Mouse (Mus musculus) kidney, embryonic 16.5 days (tissue): ENCODE data around the gene Szrd1. TPM values are rescaled to one million over a fixed set of nuclear protein-coding genes. Genes with fewer than 3 reads are reported as not detected.

ENCODE experiments used
- ATAC-seq: fragments of 200-750 bp; cut with Nextera tagmentation; 2 replicates; pipeline ENCODE4 v1.8.0; 2017; ENCODE audit warnings: moderate TSS enrichment; ENCODE audit not compliant: low FRiP score, low TSS enrichment
- H3K27ac ChIP-seq: fragments of 300-500 bp; sonication (generic); 2 replicates; pipeline ENCODE4 v1.5.1; 2014; ENCODE audit warnings: low read length
- H3K27me3 ChIP-seq: fragments of 300-500 bp; sonication (generic); 2 replicates; pipeline ENCODE4 v1.6.1; 2014; ENCODE audit warnings: low read length, control low read depth, mixed read lengths; ENCODE audit not compliant: insufficient read depth
- H3K36me3 ChIP-seq: fragments of 300-500 bp; sonication (generic); 2 replicates; pipeline ENCODE4 v1.6.1; 2014; ENCODE audit warnings: low read length, control low read depth, mixed read lengths; ENCODE audit not compliant: insufficient read depth
- H3K4me1 ChIP-seq: fragments of 300-500 bp; sonication (generic); 2 replicates; pipeline ENCODE4 v1.6.1; 2014; ENCODE audit warnings: low read length, control low read depth, mixed read lengths; ENCODE audit not compliant: insufficient read depth
- H3K4me2 ChIP-seq: fragments of 300-500 bp; sonication (generic); replicated peaks from 2 replicates; pipeline ENCODE4 v1.6.1; 2014; ENCODE audit warnings: low read depth, low read length
- H3K4me3 ChIP-seq: fragments of 300-500 bp; sonication (generic); 2 replicates; pipeline ENCODE4 v1.5.1; 2014; ENCODE audit warnings: mild to moderate bottlenecking, low read length
- H3K9ac ChIP-seq: fragments of 300-500 bp; sonication (generic); replicated peaks from 2 replicates; pipeline ENCODE4 v1.6.1; 2014; ENCODE audit warnings: low read length
- H3K9me3 ChIP-seq: fragments of 300-500 bp; sonication (generic); 2 replicates; pipeline ENCODE4 v1.6.1; 2016; ENCODE audit warnings: low read length, control low read depth
- WGBS: fragments of 180-500 bp; shearing (Covaris S2); extraction: QIAGEN DNeasy Blood & Tissue Kit; methylation state at CpG from one replicate; pipeline ENCODE4 v1.1.7; 2014; 5-methylcytosine and 5-hydroxymethylcytosine counted together
- polyA plus RNA-seq: library from polyadenylated mRNA; unstranded; fragments of >200 nt; fragmentation: Nextera tagmentation; extraction: Ambion mirVana; gene quantifications from 2 replicates; pipeline ENCODE4 v1.2.1, GENCODE M21; 2015

Szrd1 gene
- polyA plus RNA-seq, 1 experiment from 2014 or later = 51.3 TPM

DNA sequence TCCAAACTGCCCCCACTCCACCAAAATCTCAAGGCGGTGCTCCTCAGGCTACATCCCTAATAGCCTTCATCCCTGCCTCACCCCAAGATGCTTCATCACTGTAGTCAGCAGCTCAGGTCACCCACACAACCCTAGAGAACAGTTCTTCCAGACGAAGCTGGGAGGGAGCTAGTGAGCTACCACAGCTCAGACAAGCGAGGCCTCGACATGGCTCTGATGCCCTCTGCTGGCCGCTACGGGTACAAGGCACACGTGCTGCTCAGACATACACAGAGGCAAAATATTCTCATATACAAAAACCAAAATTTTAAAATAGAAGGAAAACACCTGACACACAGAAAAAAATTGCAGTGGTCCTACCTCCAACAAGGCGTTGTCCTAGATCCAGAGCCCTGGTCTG, 74.5 kb downstream of the Szrd1 start:
- no peak overlapping the region for H3K4me3 ChIP-seq
- peaks cover 35% of the 10 kb centered on the region for H3K36me3 ChIP-seq
- no peaks in the 10 kb centered on the region for H3K27me3 ChIP-seq
- H3K9ac ChIP-seq = no peak overlapping the region
- H3K4me1 ChIP-seq = peaks cover 6% of the 10 kb centered on the region
- H3K27ac ChIP-seq = no peak overlapping the region
- no peaks in the 10 kb centered on the region for H3K9me3 ChIP-seq
- no peak for ATAC-seq
- 3% methylated on average over 8 of the region's 8 CpGs for WGBS
- no peak overlapping the region for H3K4me2 ChIP-seq

DNA sequence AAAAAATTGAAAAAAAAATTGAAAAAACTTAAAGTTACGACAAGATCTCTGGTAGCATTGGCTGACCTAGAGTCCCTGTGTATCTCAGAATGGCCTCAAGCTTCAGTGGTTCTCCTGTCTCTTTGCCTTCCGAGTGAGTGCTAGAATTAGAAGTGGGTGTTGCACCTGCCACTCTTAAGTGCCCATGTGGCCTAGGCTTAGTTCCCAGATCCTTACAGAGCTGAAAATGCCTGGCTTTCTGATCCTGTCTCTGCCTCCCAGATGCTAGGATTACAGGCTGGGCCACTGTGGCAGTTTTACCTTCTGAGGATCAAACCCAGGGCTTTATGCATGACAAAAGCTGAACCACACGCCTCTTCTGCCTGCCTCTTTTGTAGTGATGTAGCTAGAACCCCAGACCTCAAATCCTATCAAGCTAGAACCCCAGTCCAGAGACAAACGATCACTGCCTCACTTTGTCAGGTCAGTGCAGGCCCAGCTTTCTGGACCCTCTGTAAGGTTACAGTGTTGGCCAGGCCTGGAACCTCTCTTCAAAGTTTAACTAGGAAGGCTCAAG, 75.4 kb downstream of the Szrd1 start:
- ATAC-seq = no peak
- Histone ChIP-seq H3K9me3 (no peaks in the 10 kb centered on the region), H3K4me2 (no peak overlapping the region), H3K4me1 (peaks cover 12% of the 10 kb centered on the region), H3K27ac (no peak overlapping the region), H3K9ac (no peak overlapping the region), H3K27me3 (no peaks in the 10 kb centered on the region), H3K4me3 (no peak overlapping the region), H3K36me3 (peaks cover 31% of the 10 kb centered on the region)
- WGBS = 88% methylated on average over 4 of the region's 4 CpGs

Other genes with a start within 250 kb of the Szrd1 start
- 18.1 and 24.3 TPM in 2 replicates for gene Padi2, start 233.4 kb downstream of the Szrd1 start, polyA plus RNA-seq
- gene Sdhb, start 178.6 kb downstream of the Szrd1 start, polyA plus RNA-seq = 520 and 550 TPM in 2 replicates
- gene Atp13a2, start 152.9 kb downstream of the Szrd1 start, polyA plus RNA-seq = 48.9 and 50.7 TPM in 2 replicates
- 442 and 470 TPM in 2 replicates for gene Mfap2, start 129.4 kb downstream of the Szrd1 start, polyA plus RNA-seq
- 10.1 and 11.3 TPM in 2 replicates for gene Crocc, start 79.2 kb downstream of the Szrd1 start, polyA plus RNA-seq
- 94.5 and 99.0 TPM in 2 replicates for gene Necap2, start 61.4 kb downstream of the Szrd1 start, polyA plus RNA-seq
- gene Spata21, start 51.4 kb downstream of the Szrd1 start, polyA plus RNA-seq = 0.51 and 0.59 TPM in 2 replicates
- 21.1 and 21.9 TPM in 2 replicates for gene Fbxo42, start 8.1 kb upstream of the Szrd1 start, polyA plus RNA-seq
- 8.1 and 9.2 TPM in 2 replicates for gene Rsg1, start 74.2 kb upstream of the Szrd1 start, polyA plus RNA-seq
- 9.6 and 11.2 TPM in 2 replicates for gene Arhgef19, start 99.7 kb upstream of the Szrd1 start, polyA plus RNA-seq
- gene Epha2, start 161.5 kb upstream of the Szrd1 start, polyA plus RNA-seq = 8.3 and 8.6 TPM in 2 replicates
- gene Fam131c, start 228.4 kb upstream of the Szrd1 start, polyA plus RNA-seq = 3.0 and 3.1 TPM in 2 replicates